Mouse (Mus musculus): ENCODE measurements around the gene 1700057G04Rik. TPM values are rescaled to one million over a fixed set of nuclear protein-coding genes. Genes with fewer than 3 reads are reported as not detected.

The 1700057G04Rik gene
- polyA plus RNA-seq, 2 experiments, result not detected

DNA sequence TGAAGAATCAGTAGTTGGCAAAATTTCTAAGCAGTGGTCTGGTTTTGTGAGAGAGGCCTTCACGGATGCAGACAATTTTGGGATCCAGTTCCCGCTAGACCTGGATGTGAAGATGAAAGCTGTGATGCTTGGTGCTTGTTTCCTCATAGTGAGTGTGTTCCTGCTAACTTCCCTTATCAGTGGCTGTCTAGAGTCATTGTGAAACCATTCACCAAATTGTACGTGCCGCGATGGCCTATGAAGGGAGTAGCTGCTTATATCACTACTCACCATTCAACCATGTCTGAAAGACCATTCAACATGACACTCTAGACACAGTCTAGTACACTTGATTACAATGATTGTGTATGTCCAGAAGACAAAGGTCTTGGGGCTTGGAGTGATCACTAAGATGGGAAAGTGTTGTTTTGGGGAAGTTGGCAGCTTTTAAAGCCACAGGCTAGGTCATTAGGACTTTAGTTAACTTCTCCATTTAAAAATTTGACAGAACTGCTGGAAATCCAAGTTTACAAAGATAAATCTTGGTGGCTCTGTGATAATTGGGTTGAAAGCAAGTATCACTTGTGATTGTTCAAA lies 39.3 kb upstream of the 1700057G04Rik start:
- Histone ChIP-seq H3K4me1 (replicated peaks; ENCODE audit: control insufficient read depth in 2 of 2, insufficient read depth in 2 of 2, low read length in 1 of 2) (peaks cover 0 to 32% of the 10 kb centered on the region in 2 experiments; a peak in 2 of 4 replicates), H3K4me3 (ENCODE audit: insufficient read depth in 1 of 2, low read depth in 2 of 2, low read length in 2 of 2) (no peak overlapping the region), H3K36me3 (replicated peaks; ENCODE audit: control insufficient read depth, insufficient read depth, low read depth) (no peaks in the 10 kb centered on the region; the same call in 1 of the 2 replicates), H3K4me2 (ENCODE audit: low read depth) (no peak overlapping the region), H3K27me3 (ENCODE audit: control insufficient read depth, insufficient read depth, low read length) (no peaks in the 10 kb centered on the region), H3K9ac (replicated peaks) (no peak overlapping the region), H3K27ac (no peak overlapping the region), H3K9me3 (ENCODE audit: control insufficient read depth, low read length) (no peaks in the 10 kb centered on the region)
- DNase-seq (ENCODE audit: low read depth in 3 of 3, low spot score in 3 of 3) (no peak), ATAC-seq (ENCODE audit: insufficient read depth) (no peak)
- no peak for TF ChIP-seq CTCF (IDR thresholded peaks at IDR 0.05; ENCODE audit: low read depth)
- TF ChIP-seq EP300 (IDR thresholded peaks at IDR 0.05; ENCODE audit: low read depth), result no peak
- 50% methylated on average over 5 of the region's 5 CpGs for WGBS (ENCODE audit: insufficient replicate concordance)

- ATAC-seq (ENCODE audit: insufficient read depth) (no peak), DNase-seq (ENCODE audit: low read depth in 3 of 3, low spot score in 3 of 3) (no peak)
- Histone ChIP-seq H3K36me3 (replicated peaks; ENCODE audit: control insufficient read depth, insufficient read depth, low read depth) (no peaks in the 10 kb centered on the region; the same call in 1 of the 2 replicates), H3K4me1 (replicated peaks; ENCODE audit: control insufficient read depth in 2 of 2, insufficient read depth in 2 of 2, low read length in 1 of 2) (peaks cover 0 to 33% of the 10 kb centered on the region in 2 experiments; a peak in 2 of 4 replicates), H3K27me3 (ENCODE audit: control insufficient read depth, insufficient read depth, low read length) (no peaks in the 10 kb centered on the region), H3K4me2 (ENCODE audit: low read depth) (no peak overlapping the region), H3K4me3 (ENCODE audit: insufficient read depth in 1 of 2, low read depth in 2 of 2, low read length in 2 of 2) (no peak overlapping the region), H3K9ac (replicated peaks) (no peak overlapping the region), H3K9me3 (ENCODE audit: control insufficient read depth, low read length) (no peaks in the 10 kb centered on the region), H3K27ac (no peak overlapping the region)
- WGBS (ENCODE audit: insufficient replicate concordance), result 65% methylated on average over 4 of the region's 4 CpGs
- TF ChIP-seq CTCF (IDR thresholded peaks at IDR 0.05; ENCODE audit: low read depth), result no peak
- TF ChIP-seq EP300 (IDR thresholded peaks at IDR 0.05; ENCODE audit: low read depth), result no peak
Observed at GRCm38 (mm10) chr9:92270927-92271326, 38.2 kb upstream of the 1700057G04Rik start.

GRCm38 (mm10) chr9:92272650-92273049 lies 36.5 kb upstream of the 1700057G04Rik start:
- Histone ChIP-seq H3K36me3 (replicated peaks; ENCODE audit: control insufficient read depth, insufficient read depth, low read depth) (no peaks in the 10 kb centered on the region; the same call in 1 of the 2 replicates), H3K4me1 (replicated peaks; ENCODE audit: control insufficient read depth in 2 of 2, insufficient read depth in 2 of 2, low read length in 1 of 2) (peaks cover 0 to 27% of the 10 kb centered on the region in 2 experiments; a peak in 2 of 4 replicates), H3K4me2 (ENCODE audit: low read depth) (no peak overlapping the region), H3K27me3 (ENCODE audit: control insufficient read depth, insufficient read depth, low read length) (no peaks in the 10 kb centered on the region), H3K4me3 (ENCODE audit: insufficient read depth in 1 of 2, low read depth in 2 of 2, low read length in 2 of 2) (no peak overlapping the region), H3K9me3 (ENCODE audit: control insufficient read depth, low read length) (no peaks in the 10 kb centered on the region), H3K9ac (replicated peaks) (no peak overlapping the region), H3K27ac (no peak overlapping the region)
- DNase-seq (ENCODE audit: low read depth in 3 of 3, low spot score in 3 of 3) (no peak), ATAC-seq (ENCODE audit: insufficient read depth) (no peak)
- no peak for TF ChIP-seq CTCF (IDR thresholded peaks at IDR 0.05; ENCODE audit: low read depth)
- TF ChIP-seq EP300 (IDR thresholded peaks at IDR 0.05; ENCODE audit: low read depth), result no peak
- WGBS (ENCODE audit: insufficient replicate concordance), result 71% methylated on average over 4 of the region's 4 CpGs

DNA sequence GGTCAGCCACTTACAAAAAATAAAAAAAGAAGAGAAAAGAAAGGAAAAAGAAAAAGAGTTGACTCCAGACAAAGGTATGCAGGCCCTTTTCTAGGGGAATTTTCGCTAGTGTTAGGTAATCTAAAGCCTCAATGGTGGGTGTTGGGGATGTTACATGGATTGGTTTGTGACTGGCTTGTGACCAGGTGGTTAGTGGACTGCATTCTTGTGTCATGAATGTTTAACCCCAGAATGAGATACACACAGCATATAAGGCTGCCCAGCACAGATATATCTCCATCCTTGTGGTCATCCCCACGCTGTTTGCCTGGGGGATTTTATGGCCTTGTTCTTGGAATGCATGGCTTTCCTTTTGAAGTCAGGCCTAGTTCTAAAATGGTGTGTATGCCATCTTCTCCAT lies 35.9 kb upstream of the 1700057G04Rik start:
- H3K4me2 ChIP-seq (ENCODE audit: low read depth), result no peak overlapping the region
- no peak overlapping the region for H3K9ac ChIP-seq (replicated peaks)
- H3K36me3 ChIP-seq (replicated peaks; ENCODE audit: control insufficient read depth, insufficient read depth, low read depth), result no peaks in the 10 kb centered on the region; the same call in 1 of the 2 replicates
- H3K27ac ChIP-seq, result no peak overlapping the region
- no peaks in the 10 kb centered on the region for H3K9me3 ChIP-seq (ENCODE audit: control insufficient read depth, low read length)
- no peak for ATAC-seq (ENCODE audit: insufficient read depth)
- H3K4me3 ChIP-seq (ENCODE audit: insufficient read depth in 1 of 2, low read depth in 2 of 2, low read length in 2 of 2), result no peak overlapping the region
- TF ChIP-seq CTCF (IDR thresholded peaks at IDR 0.05; ENCODE audit: low read depth) (no peak), EP300 (IDR thresholded peaks at IDR 0.05; ENCODE audit: low read depth) (no peak)
- DNase-seq (ENCODE audit: low read depth in 3 of 3, low spot score in 3 of 3), result no peak
- 69% methylated on average over 2 of the region's 2 CpGs for WGBS (ENCODE audit: insufficient replicate concordance)
- no peaks in the 10 kb centered on the region for H3K27me3 ChIP-seq (ENCODE audit: control insufficient read depth, insufficient read depth, low read length)
- peaks cover 0 to 27% of the 10 kb centered on the region in 2 experiments; a peak in 2 of 4 replicates for H3K4me1 ChIP-seq (replicated peaks; ENCODE audit: control insufficient read depth in 2 of 2, insufficient read depth in 2 of 2, low read length in 1 of 2)

DNA sequence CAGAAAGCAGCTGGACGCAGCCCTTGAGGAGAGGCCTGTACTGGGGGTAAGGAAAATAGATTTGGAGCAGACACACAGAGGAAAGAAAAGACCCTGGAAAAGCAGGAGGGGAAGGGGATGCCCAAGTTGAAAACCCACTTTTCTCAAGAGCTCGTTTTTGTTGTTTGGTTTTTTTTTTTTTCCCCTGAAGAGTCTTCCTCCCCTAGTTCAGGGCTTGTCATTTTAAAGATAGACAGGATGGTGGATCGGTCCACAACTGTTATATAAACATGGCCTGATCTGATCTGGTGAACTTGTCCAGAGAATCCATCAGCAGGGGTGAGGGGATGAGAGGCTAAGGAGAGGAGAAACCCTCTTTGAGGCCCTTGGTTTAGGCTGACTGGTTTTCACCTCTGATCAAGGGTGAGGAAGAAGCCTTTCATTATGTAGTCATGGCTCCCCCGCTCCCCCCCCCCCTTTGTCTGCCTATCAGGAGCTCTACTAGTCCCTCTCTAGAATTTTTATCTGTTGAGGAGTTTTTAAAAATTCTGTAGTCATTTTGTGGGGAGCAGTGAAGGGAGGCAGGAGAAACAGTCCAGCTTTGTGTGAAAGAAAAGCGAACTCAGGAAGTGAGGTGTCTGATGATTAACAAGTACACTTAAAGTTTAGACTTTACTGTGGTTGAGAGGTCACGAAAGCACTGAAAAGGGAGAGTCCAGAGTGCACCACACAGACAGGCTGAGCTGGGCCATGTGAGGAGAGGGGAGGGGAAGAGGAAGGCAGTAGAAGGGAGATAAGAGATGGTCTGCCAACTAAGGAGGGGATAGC lies 35.0 kb upstream of the 1700057G04Rik start:
- WGBS (ENCODE audit: insufficient replicate concordance), result 10% methylated on average over 6 of the region's 6 CpGs

More for the DNA sequence above, 35.0 kb upstream of the 1700057G04Rik start:
- TF ChIP-seq CTCF (IDR thresholded peaks at IDR 0.05; ENCODE audit: low read depth), result no peak
- TF ChIP-seq EP300 (IDR thresholded peaks at IDR 0.05; ENCODE audit: low read depth), result no peak
- H3K36me3 ChIP-seq (replicated peaks; ENCODE audit: control insufficient read depth, insufficient read depth, low read depth), result no peaks in the 10 kb centered on the region
- H3K9ac ChIP-seq (replicated peaks), result no peak overlapping the region
- H3K9me3 ChIP-seq (ENCODE audit: control insufficient read depth, low read length), result no peaks in the 10 kb centered on the region
- no peaks in the 10 kb centered on the region for H3K27me3 ChIP-seq (ENCODE audit: control insufficient read depth, insufficient read depth, low read length)
- no peak overlapping the region for H3K27ac ChIP-seq
- peak overlapping the region; percentile 0; the same call in 1 of the 2 replicates for H3K4me2 ChIP-seq (ENCODE audit: low read depth)
- ATAC-seq (ENCODE audit: insufficient read depth) (peak; percentile 78), DNase-seq (ENCODE audit: low read depth in 3 of 3, low spot score in 3 of 3) (no peak)
- H3K4me3 ChIP-seq (ENCODE audit: insufficient read depth in 1 of 2, low read depth in 2 of 2, low read length in 2 of 2), result no peak overlapping the region
- H3K4me1 ChIP-seq (replicated peaks; ENCODE audit: control insufficient read depth in 2 of 2, insufficient read depth in 2 of 2, low read length in 1 of 2), result peaks cover 0 to 27% of the 10 kb centered on the region in 2 experiments; a peak in 2 of 4 replicates
